Mouse (Mus musculus): ENCODE data around the gene Rere. TPM values are rescaled to one million over a fixed set of nuclear protein-coding genes. Genes with fewer than 3 reads are reported as not detected.
"Not testable (repeated sequence)": the region's sequence is repeated elsewhere in the genome, so short reads cannot be mapped to it uniquely, and the experiment has no call there.

The Rere gene
- polyA plus RNA-seq, 1 experiment from 2014 or later: 8.3 TPM

- TF ChIP-seq CTCF (IDR thresholded peaks at IDR 0.05; ENCODE audit: low read depth): no peak
- no peak for TF ChIP-seq EP300 (optimal IDR thresholded peaks at IDR 0.05)
- ATAC-seq (ENCODE audit: low FRiP score, low TSS enrichment) (no peak), DNase-seq (ENCODE audit: low spot score) (no peak)
- peak overlapping the region; percentile 97; the same call in 1 of the 2 replicates for H3K27ac ChIP-seq (replicated peaks)
- H3K36me3 ChIP-seq (ENCODE audit: control insufficient read depth, insufficient read depth, low read length): no peaks in the 10 kb centered on the region
- no peaks in the 10 kb centered on the region for H3K4me1 ChIP-seq (replicated peaks; ENCODE audit: control insufficient read depth, insufficient read depth)
- H3K9ac ChIP-seq (ENCODE audit: low read length): no peak overlapping the region
- peak overlapping the region; percentile 100 for H3K4me3 ChIP-seq (ENCODE audit: low read depth, low read length)
- WGBS: 5% methylated on average over 5 of the region's 5 CpGs
- H3K9me3 ChIP-seq (ENCODE audit: control insufficient read depth, low read length): no peaks in the 10 kb centered on the region
- H3K4me2 ChIP-seq (replicated peaks; ENCODE audit: low read depth): peak overlapping the region; percentile 86
- H3K27me3 ChIP-seq (ENCODE audit: control insufficient read depth, insufficient read depth, low read length): no peaks in the 10 kb centered on the region
These were observed 1.3 kb downstream of the Rere start for GRCm38 (mm10) chr4:150282631-150283334.

GRCm38 (mm10) chr4:150283335-150283638, 1.8 kb downstream of the Rere start:
- H3K9me3 ChIP-seq (ENCODE audit: control insufficient read depth, low read length): no peaks in the 10 kb centered on the region
- H3K4me3 ChIP-seq (ENCODE audit: low read depth, low read length): peak overlapping the region; percentile 10
- no peaks in the 10 kb centered on the region for H3K36me3 ChIP-seq (ENCODE audit: control insufficient read depth, insufficient read depth, low read length)
- no peak for ATAC-seq (ENCODE audit: low FRiP score, low TSS enrichment)
- WGBS: 17% methylated on average over 2 of the region's 2 CpGs
- H3K27ac ChIP-seq (replicated peaks): 0 out of 2 replicates have a peak overlapping the region, but pooled peaks have one; percentile 4
- no peak for DNase-seq (ENCODE audit: low spot score)
- H3K27me3 ChIP-seq (ENCODE audit: control insufficient read depth, insufficient read depth, low read length): no peaks in the 10 kb centered on the region
- TF ChIP-seq EP300 (optimal IDR thresholded peaks at IDR 0.05): no peak
- no peak for TF ChIP-seq CTCF (IDR thresholded peaks at IDR 0.05; ENCODE audit: low read depth)
- peak overlapping the region; percentile 86 for H3K4me2 ChIP-seq (replicated peaks; ENCODE audit: low read depth)
- H3K4me1 ChIP-seq (replicated peaks; ENCODE audit: control insufficient read depth, insufficient read depth): no peaks in the 10 kb centered on the region
- H3K9ac ChIP-seq (ENCODE audit: low read length): peak overlapping the region; percentile 38; the same call in 1 of the 2 replicates

- no peak overlapping the region for H3K9ac ChIP-seq (ENCODE audit: low read length)
- TF ChIP-seq CTCF (IDR thresholded peaks at IDR 0.05; ENCODE audit: low read depth): peak; percentile 59
- no peak for TF ChIP-seq EP300 (optimal IDR thresholded peaks at IDR 0.05)
- no peaks in the 10 kb centered on the region for H3K9me3 ChIP-seq (ENCODE audit: control insufficient read depth, low read length)
- ATAC-seq (ENCODE audit: low FRiP score, low TSS enrichment) (no peak), DNase-seq (ENCODE audit: low spot score) (no peak)
- WGBS: 17% methylated on average over 6 of the region's 6 CpGs
- no peak overlapping the region for H3K4me3 ChIP-seq (ENCODE audit: low read depth, low read length)
- H3K4me2 ChIP-seq (replicated peaks; ENCODE audit: low read depth): peak overlapping the region; percentile 86; the same call in 1 of the 2 replicates
- no peak overlapping the region for H3K27ac ChIP-seq (replicated peaks)
- no peaks in the 10 kb centered on the region; the same call in 1 of the 2 replicates for H3K4me1 ChIP-seq (replicated peaks; ENCODE audit: control insufficient read depth, insufficient read depth)
- no peaks in the 10 kb centered on the region for H3K36me3 ChIP-seq (ENCODE audit: control insufficient read depth, insufficient read depth, low read length)
- H3K27me3 ChIP-seq (ENCODE audit: control insufficient read depth, insufficient read depth, low read length): no peaks in the 10 kb centered on the region
These were observed 2.5 kb downstream of the Rere start for GRCm38 (mm10) chr4:150283993-150284392.

- Histone ChIP-seq H3K9me3 (ENCODE audit: control insufficient read depth, low read length) (no peaks in the 10 kb centered on the region), H3K36me3 (ENCODE audit: control insufficient read depth, insufficient read depth, low read length) (no peaks in the 10 kb centered on the region), H3K4me3 (ENCODE audit: low read depth, low read length) (no peak overlapping the region), H3K4me2 (replicated peaks; ENCODE audit: low read depth) (no peak overlapping the region), H3K4me1 (replicated peaks; ENCODE audit: control insufficient read depth, insufficient read depth) (no peaks in the 10 kb centered on the region; the same call in 1 of the 2 replicates), H3K27ac (replicated peaks) (no peak overlapping the region), H3K27me3 (ENCODE audit: control insufficient read depth, insufficient read depth, low read length) (no peaks in the 10 kb centered on the region), H3K9ac (ENCODE audit: low read length) (no peak overlapping the region)
- ATAC-seq (ENCODE audit: low FRiP score, low TSS enrichment) (no peak), DNase-seq (ENCODE audit: low spot score) (no peak)
- 83% methylated on average over 8 of the region's 8 CpGs for WGBS
- no peak for TF ChIP-seq CTCF (IDR thresholded peaks at IDR 0.05; ENCODE audit: low read depth)
- TF ChIP-seq EP300 (optimal IDR thresholded peaks at IDR 0.05): no peak
These were observed 5.5 kb downstream of the Rere start for GRCm38 (mm10) chr4:150286980-150287379.

- H3K27ac ChIP-seq (replicated peaks); H3K4me2 ChIP-seq (replicated peaks; ENCODE audit: low read depth); H3K27me3 ChIP-seq (ENCODE audit: control insufficient read depth, insufficient read depth, low read length); H3K36me3 ChIP-seq (ENCODE audit: control insufficient read depth, insufficient read depth, low read length); H3K4me1 ChIP-seq (replicated peaks; ENCODE audit: control insufficient read depth, insufficient read depth); H3K9ac ChIP-seq (ENCODE audit: low read length); ATAC-seq (ENCODE audit: low FRiP score, low TSS enrichment); H3K9me3 ChIP-seq (ENCODE audit: control insufficient read depth, low read length); H3K4me3 ChIP-seq (ENCODE audit: low read depth, low read length); DNase-seq (ENCODE audit: low spot score): not testable (repeated sequence)
- WGBS: 77% methylated on average over 1 of the region's 1 CpGs
These were observed 6.0 kb downstream of the Rere start for GRCm38 (mm10) chr4:150287463-150287862.

- WGBS: 93% methylated on average over 3 of the region's 3 CpGs
- Histone ChIP-seq H3K27ac (replicated peaks) (no peak overlapping the region), H3K9ac (ENCODE audit: low read length) (no peak overlapping the region), H3K27me3 (ENCODE audit: control insufficient read depth, insufficient read depth, low read length) (no peaks in the 10 kb centered on the region), H3K4me3 (ENCODE audit: low read depth, low read length) (no peak overlapping the region), H3K9me3 (ENCODE audit: control insufficient read depth, low read length) (no peaks in the 10 kb centered on the region), H3K4me2 (replicated peaks; ENCODE audit: low read depth) (no peak overlapping the region), H3K4me1 (replicated peaks; ENCODE audit: control insufficient read depth, insufficient read depth) (no peaks in the 10 kb centered on the region; the same call in 1 of the 2 replicates), H3K36me3 (ENCODE audit: control insufficient read depth, insufficient read depth, low read length) (no peaks in the 10 kb centered on the region)
- DNase-seq (ENCODE audit: low spot score): no peak
- TF ChIP-seq EP300 (optimal IDR thresholded peaks at IDR 0.05) (no peak), CTCF (IDR thresholded peaks at IDR 0.05; ENCODE audit: low read depth) (peak; percentile 38)
- no peak for ATAC-seq (ENCODE audit: low FRiP score, low TSS enrichment)
These were observed 10.5 kb downstream of the Rere start for GRCm38 (mm10) chr4:150291900-150292299.
